Mouse (Mus musculus) WW6 (cell line): Measurements from ENCODE around the gene Gpr153.
A peak's percentile ranks its signal among the peaks of the same experiment; 100 is the strongest.

Experiments used
- DNase-seq: peaks from one replicate; pipeline ENCODE4 v3.0.0-alpha.2; 2013; ENCODE audit warnings: low read depth, low spot score

The Gpr153 gene

GRCm38 (mm10) chr4:152264867-152265568 lies 9.0 kb upstream of the Gpr153 start:
- no peak for DNase-seq

DNA sequence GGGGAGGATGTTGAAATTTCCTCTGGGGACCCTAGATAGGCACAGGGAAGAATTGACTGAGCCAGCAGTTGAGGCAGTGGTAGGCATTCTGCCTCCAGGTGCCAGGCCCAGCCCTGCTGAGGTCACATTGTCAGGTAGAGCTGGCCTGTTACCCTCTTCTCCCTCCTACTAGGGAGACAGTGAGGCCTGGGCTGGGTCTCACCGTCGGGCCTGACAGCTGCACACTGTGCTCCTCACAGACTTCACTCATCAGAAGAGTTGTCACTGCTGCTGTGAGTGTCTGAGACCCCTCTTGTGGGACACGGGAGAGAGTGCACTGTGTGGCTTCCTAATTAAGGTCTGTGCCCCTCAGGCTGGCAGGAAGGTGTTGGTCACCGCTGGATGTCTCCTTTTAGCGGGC lies 8.2 kb upstream of the Gpr153 start:
- no peak for DNase-seq

DNA sequence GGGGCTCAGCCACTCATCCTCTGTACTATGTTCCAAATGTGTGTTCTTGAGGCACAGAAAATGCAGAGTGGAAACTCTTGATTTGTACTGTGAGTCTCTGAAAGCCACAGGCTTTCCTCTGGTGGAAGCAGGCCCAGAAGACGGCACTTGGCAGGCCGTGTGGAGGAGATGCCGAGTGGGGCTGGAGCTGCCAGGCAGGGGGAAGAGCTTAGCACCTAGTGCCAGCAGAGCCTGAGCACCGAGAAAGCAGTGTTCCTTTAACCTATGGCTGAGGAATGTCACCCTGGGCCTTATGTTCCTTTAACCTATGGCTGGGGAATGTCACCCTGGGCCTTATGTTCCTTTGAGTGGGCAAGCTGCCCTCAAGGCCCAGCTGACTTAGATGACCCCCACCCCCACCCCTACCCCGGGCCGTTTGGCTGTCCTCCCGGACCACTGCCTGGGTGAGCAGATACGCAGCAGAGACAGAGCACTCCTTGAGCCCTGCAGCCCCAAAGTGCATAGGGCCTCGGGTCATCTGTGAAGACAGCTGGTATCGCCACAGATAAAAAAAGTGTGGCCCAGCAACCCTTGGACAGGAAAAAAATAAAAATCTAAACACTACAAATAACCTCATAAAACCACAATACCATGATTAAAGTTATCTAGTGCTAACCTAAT lies 7.7 kb upstream of the Gpr153 start:
- no peak for DNase-seq

DNA sequence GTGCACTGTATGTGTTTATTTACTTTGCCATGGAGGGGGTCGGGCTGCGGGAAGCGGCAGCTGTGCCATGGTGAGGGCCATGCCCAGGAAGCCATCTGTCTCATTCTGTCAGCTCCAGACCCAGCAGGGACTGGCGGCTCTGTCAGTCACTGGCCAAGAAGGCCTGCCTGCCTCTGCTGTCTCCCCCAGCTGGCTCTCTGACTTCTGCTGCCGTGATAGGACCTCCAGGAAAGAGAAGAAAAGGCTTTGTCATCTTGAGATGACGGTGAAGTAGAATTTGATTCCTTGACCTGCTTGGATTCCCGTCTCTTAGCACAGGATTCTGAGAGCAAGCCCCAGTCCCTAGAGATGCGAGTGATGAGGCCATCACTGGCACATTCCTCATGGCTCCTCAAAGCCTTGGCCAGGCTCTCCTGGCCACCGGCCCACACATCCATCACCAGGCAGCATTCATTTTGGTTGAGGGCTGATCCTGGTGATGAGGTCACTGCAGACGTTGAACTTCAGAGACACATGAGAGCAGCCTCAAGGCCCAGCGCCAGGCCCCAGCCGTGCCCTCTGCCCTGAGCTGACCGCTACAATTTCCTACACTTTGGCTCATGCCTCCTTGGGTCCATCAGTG lies 6.2 kb upstream of the Gpr153 start:
- no peak for DNase-seq

- DNase-seq: no peak
Measured at GRCm38 (mm10) chr4:152269967-152270366, 4.1 kb upstream of the Gpr153 start.

- DNase-seq: no peak
Measured at GRCm38 (mm10) chr4:152270599-152270998, 3.4 kb upstream of the Gpr153 start.

DNA sequence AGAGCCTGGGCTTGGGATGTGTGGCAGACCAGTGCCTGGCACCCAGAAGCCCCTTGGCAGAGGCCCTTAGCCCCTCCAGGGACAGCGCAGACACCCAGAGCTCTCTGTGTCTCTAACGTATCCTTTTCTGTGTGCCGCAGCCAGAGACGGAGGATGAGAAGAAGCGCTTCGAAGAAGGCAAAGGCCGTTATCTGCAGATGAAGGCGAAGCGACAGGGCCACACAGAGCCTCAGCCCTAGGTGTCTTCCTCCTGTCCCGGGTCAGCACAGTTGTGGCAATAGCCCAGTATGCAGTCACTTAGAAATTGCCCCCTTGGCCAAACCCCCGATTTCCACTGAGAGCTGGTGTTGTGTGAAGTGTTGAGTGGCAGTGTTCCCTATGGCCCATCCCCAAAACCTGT lies 2.7 kb upstream of the Gpr153 start:
- DNase-seq: no peak

DNA sequence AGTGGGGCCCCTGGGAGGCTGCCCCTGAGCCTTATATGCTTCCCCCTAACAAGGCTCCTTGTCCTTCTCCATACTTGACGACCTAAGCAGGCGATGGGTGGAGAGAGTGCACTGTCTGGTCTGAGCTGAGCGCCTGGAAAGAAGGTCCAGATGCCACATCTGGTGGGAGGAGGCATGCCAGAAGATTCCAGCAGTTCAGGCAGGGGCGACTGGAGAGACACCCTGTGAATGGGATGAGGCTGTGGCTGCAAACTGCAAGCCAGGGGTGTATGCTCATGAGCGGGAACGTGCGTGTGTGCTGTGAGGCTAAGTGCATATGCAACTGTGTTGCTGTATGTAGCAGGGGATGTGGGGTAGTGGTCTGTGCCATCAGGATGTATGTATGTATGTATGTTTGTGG lies 2.0 kb upstream of the Gpr153 start:
- DNase-seq: no peak

GRCm38 (mm10) chr4:152272449-152273049 lies 1.5 kb upstream of the Gpr153 start:
- no peak for DNase-seq

DNA sequence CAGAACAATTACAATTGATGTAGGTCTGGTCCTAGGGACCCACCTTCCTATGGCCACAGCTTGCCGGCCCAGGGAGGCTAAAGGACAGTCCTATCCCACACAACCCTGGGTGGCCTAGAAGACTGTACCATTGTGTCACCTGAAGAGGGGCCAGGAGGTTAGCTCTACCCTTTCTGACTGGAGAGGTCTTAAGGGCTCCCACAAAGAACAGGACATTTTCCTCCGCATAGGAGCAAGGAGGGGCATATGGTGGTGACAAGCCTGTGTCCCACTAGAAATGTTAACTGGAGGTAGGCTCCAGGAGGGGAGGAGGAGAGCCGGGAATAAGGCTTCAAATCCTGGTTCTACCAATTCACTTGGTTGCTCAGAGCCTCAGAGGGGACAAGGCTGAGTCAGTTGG lies 841 bp upstream of the Gpr153 start:
- no peak for DNase-seq

- DNase-seq: no peak
Measured at GRCm38 (mm10) chr4:152274681-152275131, 674 bp downstream of the Gpr153 start.

GRCm38 (mm10) chr4:152276389-152277347 lies 2.6 kb downstream of the Gpr153 start:
- no peak for DNase-seq

DNA sequence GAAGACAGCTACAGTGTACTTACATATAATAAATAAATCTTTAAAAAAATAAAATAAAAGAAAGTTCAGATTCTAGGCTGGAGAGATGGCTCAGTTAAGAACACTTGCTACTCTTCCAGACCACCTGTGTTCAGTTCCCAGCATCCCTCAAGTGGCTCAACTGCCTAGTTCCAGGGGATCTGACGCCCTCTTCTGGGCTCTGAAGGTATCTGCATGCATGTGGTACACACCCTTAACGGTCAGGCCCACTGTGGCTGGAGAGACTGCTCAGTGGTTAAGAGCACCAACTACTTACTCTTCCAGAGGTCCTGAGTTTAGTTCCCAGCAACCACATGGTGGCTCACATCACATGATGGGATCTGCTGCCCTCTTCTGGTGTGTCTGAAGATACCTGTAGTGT lies 3.9 kb downstream of the Gpr153 start:
- no peak for DNase-seq

GRCm38 (mm10) chr4:152278986-152279385 lies 5.0 kb downstream of the Gpr153 start:
- no peak for DNase-seq

DNA sequence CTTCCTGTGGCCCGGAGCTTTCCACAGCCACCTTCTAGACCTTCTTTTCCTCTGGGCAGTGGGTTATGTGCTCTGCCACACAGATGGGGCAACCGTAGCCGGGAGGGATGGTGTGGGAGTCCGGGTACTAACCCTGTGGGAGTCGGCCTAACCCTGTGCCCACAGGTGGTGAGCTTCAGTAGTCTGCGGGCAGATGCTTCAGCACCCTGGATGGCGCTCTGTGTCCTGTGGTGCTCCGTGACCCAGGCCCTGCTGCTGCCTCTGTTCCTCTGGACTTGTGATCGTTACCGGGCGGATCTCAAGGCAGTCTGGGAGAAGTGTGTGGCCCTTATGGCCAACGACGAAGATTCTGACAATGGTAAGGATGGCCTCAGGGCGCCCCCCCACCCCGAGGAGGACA lies 7.6 kb downstream of the Gpr153 start:
- no peak for DNase-seq

DNA sequence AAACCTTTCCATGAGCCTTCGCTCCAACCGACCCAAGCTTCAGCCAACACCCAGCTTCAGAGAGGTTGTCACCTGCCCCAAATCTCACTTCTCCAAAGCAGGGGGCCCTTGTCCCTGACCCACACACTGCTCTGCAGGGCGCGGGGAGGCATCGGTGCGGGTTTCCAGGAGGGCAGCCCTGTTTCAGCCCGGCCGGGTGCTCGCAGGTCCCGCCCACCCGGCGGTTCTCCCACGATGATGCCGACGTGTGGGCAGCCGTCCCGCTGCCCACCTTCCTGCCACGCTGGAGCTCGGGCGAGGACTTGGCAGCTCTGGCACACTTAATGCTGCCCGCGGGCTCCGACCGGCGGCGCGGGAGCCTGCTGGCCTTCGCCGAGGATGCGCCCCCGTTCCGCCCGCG lies 8.7 kb downstream of the Gpr153 start:
- DNase-seq: no peak

DNA sequence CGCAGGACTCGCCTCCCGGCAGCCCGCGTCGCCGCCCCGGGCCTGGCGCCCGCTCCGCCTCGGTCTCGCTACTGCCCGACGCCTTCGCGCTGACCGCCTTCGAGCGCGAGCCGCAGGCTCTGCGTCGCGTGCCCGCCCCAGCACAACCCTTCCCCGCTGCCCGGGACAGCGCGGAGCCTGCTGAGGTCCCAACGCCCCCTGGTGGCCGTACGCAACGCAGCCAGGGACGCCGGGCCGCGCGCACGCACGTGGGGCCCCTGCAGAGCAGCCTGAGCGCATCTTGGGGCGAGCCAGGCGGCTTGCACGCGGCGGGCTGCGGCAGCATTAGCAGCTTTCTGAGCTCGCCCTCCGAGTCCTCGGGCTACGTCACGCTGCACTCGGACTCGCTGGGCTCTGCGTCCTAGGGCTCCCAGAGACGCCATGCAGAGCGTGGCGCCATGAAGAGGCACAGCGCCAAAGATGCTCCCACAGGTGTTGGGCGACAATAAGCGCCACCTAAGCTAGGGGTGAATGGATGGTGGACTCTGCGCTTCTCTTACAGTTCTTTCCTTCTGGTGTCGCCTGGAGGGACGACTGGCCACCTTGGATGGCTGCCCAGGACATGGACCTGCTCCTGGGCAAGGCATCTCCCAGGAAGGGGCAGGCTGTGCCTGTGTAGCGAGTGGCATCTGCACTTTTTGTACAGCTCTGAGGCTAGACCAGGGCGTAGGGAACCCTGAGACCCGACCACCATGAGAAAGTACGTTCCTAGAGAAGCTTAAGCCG lies 9.3 kb downstream of the Gpr153 start:
- DNase-seq: peak; percentile 63

GRCm38 (mm10) chr4:152285505-152285904 lies 11.5 kb downstream of the Gpr153 start:
- DNase-seq: no peak

GRCm38 (mm10) chr4:152286183-152286582 lies 12.2 kb downstream of the Gpr153 start:
- DNase-seq: peak; percentile 46

- no peak for DNase-seq
Measured at GRCm38 (mm10) chr4:152286887-152287286, 12.9 kb downstream of the Gpr153 start.
